Comparison of ENCODE assay signal across 8 mouse cellular contexts in genomic region chr2:152925189-152925872, GRCm38 (mm10). TPM values are rescaled to one million over a fixed set of nuclear protein-coding genes. Genes with fewer than 3 reads are reported as not detected.
DNase-seq lines count a peak whose midpoint lies in the region; ATAC-seq and TF ChIP-seq lines count a peak whose summit lies in the region.

No protein-coding gene starts in this region.

- H3K4me3 ChIP-seq in E14TG2a.4 (replicated peaks; ENCODE audit: low read length), result peak overlapping the region; percentile 32; the same call in 1 of the 2 replicates
- no peak overlapping the region for H3K4me3 ChIP-seq in heart, embryonic 11.5 days (ENCODE audit: low read depth, low read length)

- peaks cover 68% of the 10 kb centered on the region for H3K27me3 ChIP-seq in E14TG2a.4 (ENCODE audit: insufficient read depth, low read length)
- H3K27me3 ChIP-seq in heart, embryonic 11.5 days (ENCODE audit: control insufficient read depth, insufficient read depth, low read length), result 0 out of 2 replicates have a peak, but pooled peaks cover 5% of the 10 kb centered on the region

- peaks cover 32% of the 10 kb centered on the region for H3K4me1 ChIP-seq in E14TG2a.4 (replicated peaks; ENCODE audit: low read depth, low read length)
- H3K4me1 ChIP-seq in heart, embryonic 11.5 days (ENCODE audit: control insufficient read depth, insufficient read depth, low read length), result peaks cover 22% of the 10 kb centered on the region

- TF ChIP-seq CTCF in E14TG2a.4 (conservative IDR thresholded peaks at IDR 0.05; ENCODE audit: low read length), result no peak

- DNase-seq in embryo, embryonic 10 days (ENCODE audit: low spot score), result peak; percentile 90
- DNase-seq in kidney, postnatal 14 days, result peak; percentile 87
- no peak for DNase-seq in cerebellum, postnatal 14 days
- DNase-seq in retina, postnatal 1 day, result no peak
- DNase-seq in frontal cortex, adult 2 months (ENCODE audit: extremely low spot score in 1 of 2, low spot score in 1 of 2), result no peak

- no peaks in the 10 kb centered on the region for H3K9me3 ChIP-seq in E14TG2a.4 (ENCODE audit: low read length)
- H3K9me3 ChIP-seq in heart, embryonic 11.5 days (replicated peaks; ENCODE audit: control insufficient read depth, low read length), result no peaks in the 10 kb centered on the region

- H3K36me3 ChIP-seq in E14TG2a.4 (ENCODE audit: insufficient read depth, low read length), result no peaks in the 10 kb centered on the region
- no peaks in the 10 kb centered on the region for H3K36me3 ChIP-seq in heart, embryonic 11.5 days (ENCODE audit: control insufficient read depth, insufficient read depth, low read length)

- peak; percentile 37 for ATAC-seq in heart, embryonic 11.5 days (replicated peaks; ENCODE audit: insufficient number of reproducible peaks, low FRiP score, low TSS enrichment)
- ATAC-seq in megakaryocyte, adult 5-6 weeks (ENCODE audit: poor library complexity, severe bottlenecking), result peak; percentile 78

- 0 out of 2 replicates have a peak overlapping the region, but pooled peaks have one; percentile 16 for H3K9ac ChIP-seq in heart, embryonic 11.5 days (ENCODE audit: low read depth, low read length)

- H3K27ac ChIP-seq in heart, embryonic 11.5 days (ENCODE audit: low read depth, low read length), result peak overlapping the region; percentile 75

- WGBS in heart, embryonic 11.5 days (ENCODE audit: insufficient replicate concordance), result 38% methylated on average over 11 of the region's 11 CpGs

- H3K4me2 ChIP-seq in heart, embryonic 11.5 days, result no peak overlapping the region

RNA-seq across cellular contexts. Expression of gene Foxs1, which starts 7.7 kb away (rescaled TPM):
- polyA plus RNA-seq in heart, embryonic 11.5 days (2014; fragmentation: Nextera tagmentation; extraction: Ambion mirVana), result 0.52 and 0.83 TPM in 2 replicates
- not detected in 2 replicates for total RNA-seq in megakaryocyte, adult 5-6 weeks (2015)
- not detected in 2 replicates for total RNA-seq in megakaryocyte, adult 5-6 weeks (2017)
- polyA plus RNA-seq in frontal cortex, adult 2 months (2012; rRNA removed), result 1.1 and 1.5 TPM in 2 replicates

RNA-seq across cellular contexts. Expression of gene Mylk2, which starts 14.2 kb away (rescaled TPM):
- not detected in 2 replicates for polyA plus RNA-seq in heart, embryonic 11.5 days (2014; fragmentation: Nextera tagmentation; extraction: Ambion mirVana)
- not detected in 2 replicates for total RNA-seq in megakaryocyte, adult 5-6 weeks (2015)
- not detected in 2 replicates for total RNA-seq in megakaryocyte, adult 5-6 weeks (2017)
- not detected in 2 replicates for polyA plus RNA-seq in frontal cortex, adult 2 months (2012; rRNA removed)

RNA-seq across cellular contexts. Expression of gene Dusp15, which starts 26.2 kb away (rescaled TPM):
- polyA plus RNA-seq in heart, embryonic 11.5 days (2014; fragmentation: Nextera tagmentation; extraction: Ambion mirVana), result 0.07 TPM in 1 of 2 replicates, not detected in the other
- total RNA-seq in megakaryocyte, adult 5-6 weeks (2015), result not detected in 2 replicates
- total RNA-seq in megakaryocyte, adult 5-6 weeks (2017), result not detected in 2 replicates
- 30.1 and 34.9 TPM in 2 replicates for polyA plus RNA-seq in frontal cortex, adult 2 months (2012; rRNA removed)

RNA-seq across cellular contexts. Expression of gene Ttll9, which starts 37.0 kb away (rescaled TPM):
- 0.76 TPM in 1 of 2 replicates, not detected in the other for polyA plus RNA-seq in heart, embryonic 11.5 days (2014; fragmentation: Nextera tagmentation; extraction: Ambion mirVana)
- 0.38 TPM in 1 of 2 replicates, not detected in the other for total RNA-seq in megakaryocyte, adult 5-6 weeks (2015)
- 0.28 TPM in 1 of 2 replicates, not detected in the other for total RNA-seq in megakaryocyte, adult 5-6 weeks (2017)
- 1.6 and 1.9 TPM in 2 replicates for polyA plus RNA-seq in frontal cortex, adult 2 months (2012; rRNA removed)

Comparison
In these comparisons a context has a peak if more than half of its experiments do, and no peak if none do; other contexts are left out.
1. DNase-seq: peak in embryo, embryonic 10 days (single experiment) and kidney, postnatal 14 days (single experiment); none in cerebellum, postnatal 14 days (0 of 2), retina, postnatal 1 day (single experiment) and frontal cortex, adult 2 months (0 of 2).
2. RNA of gene Dusp15, which starts 26.2 kb away (polyA plus RNA-seq): 30.1 to 34.9 TPM in frontal cortex, adult 2 months; 0.07 TPM in heart, embryonic 11.5 days; every median in the first group is over 10 times any median in the second.